Mouse (Mus musculus): ENCODE results near the gene Tbc1d24. TPM values are rescaled to one million over a fixed set of nuclear protein-coding genes. Genes with fewer than 3 reads are reported as not detected.

Tbc1d24 gene
- 0.43 and 1.2 TPM in 2 replicates for polyA plus RNA-seq (2012; ENCODE audit: low replicate concordance)

DNA sequence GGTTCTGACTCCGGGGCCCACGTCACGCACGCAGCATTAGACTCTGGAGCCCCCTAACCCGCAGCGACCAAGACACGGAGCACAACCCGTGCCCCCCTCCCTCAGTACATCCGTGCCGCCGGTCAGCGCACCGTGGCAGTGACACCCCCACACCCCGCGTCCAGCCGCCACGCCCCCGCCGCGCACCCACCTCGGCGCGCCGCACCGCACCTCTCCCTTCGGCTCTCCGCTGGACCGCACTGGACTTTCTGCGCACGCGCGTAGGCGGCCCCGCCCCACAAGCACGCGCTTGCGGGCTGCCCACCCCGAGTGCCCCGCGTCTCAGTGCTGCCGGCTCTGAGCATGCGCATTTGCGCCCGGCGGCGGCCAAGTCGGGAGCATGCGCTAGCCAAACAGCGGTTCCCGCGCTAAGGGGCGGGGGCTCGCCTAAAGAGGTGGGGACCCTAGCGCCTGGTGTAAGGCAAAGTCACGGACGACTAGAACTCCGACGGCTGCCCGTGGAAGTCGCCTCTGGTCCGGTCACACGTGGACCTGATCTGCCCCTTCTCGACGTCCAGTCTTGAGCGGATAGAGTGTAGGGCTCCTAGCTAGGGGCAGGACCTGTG is at the start of gene Tbc1d24:
TSS of gene Tbc1d24 (minus strand) at position 279 of the 605 bp plus-strand sequence.

DNA sequence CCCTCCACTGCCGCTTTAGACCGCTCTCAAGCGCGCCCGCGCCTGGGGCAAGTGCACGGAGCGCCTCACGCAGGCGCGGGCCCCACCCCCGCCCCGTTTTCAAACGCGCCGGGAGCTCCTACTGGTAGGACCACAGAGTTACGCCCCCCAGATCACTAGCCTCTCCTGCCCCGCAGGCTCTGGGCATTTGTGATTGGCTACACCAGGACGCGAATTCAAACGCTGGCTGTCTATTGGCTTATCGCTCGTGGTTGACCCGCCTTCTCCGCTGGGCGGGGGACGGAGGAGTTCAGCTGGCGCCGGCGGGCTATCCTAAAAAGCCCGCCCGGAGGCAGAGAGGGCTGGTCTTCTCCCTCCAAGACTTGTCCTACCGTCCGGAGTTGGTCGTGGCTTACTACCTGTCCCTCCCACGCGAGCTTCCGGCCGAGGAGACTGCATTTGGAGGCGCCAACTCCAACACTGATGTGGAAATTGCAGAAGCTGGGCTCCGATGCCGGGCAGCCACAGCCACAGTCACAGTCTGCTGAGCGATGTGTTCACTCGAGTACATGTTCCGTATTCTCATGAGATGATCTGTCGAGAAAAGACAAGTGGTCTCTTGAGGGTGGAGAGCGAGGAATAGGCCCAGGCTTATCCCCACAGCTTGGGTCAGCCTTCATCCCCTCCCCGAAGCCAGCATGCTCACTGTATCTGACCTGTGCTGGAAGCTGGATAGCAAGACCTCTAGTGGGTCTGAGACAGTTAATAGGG is 46.1 kb upstream of the Tbc1d24 start, which contains the start of gene Ccnf:
TSS of gene Ccnf (minus strand) at position 165 of the 750 bp plus-strand sequence.

DNA sequence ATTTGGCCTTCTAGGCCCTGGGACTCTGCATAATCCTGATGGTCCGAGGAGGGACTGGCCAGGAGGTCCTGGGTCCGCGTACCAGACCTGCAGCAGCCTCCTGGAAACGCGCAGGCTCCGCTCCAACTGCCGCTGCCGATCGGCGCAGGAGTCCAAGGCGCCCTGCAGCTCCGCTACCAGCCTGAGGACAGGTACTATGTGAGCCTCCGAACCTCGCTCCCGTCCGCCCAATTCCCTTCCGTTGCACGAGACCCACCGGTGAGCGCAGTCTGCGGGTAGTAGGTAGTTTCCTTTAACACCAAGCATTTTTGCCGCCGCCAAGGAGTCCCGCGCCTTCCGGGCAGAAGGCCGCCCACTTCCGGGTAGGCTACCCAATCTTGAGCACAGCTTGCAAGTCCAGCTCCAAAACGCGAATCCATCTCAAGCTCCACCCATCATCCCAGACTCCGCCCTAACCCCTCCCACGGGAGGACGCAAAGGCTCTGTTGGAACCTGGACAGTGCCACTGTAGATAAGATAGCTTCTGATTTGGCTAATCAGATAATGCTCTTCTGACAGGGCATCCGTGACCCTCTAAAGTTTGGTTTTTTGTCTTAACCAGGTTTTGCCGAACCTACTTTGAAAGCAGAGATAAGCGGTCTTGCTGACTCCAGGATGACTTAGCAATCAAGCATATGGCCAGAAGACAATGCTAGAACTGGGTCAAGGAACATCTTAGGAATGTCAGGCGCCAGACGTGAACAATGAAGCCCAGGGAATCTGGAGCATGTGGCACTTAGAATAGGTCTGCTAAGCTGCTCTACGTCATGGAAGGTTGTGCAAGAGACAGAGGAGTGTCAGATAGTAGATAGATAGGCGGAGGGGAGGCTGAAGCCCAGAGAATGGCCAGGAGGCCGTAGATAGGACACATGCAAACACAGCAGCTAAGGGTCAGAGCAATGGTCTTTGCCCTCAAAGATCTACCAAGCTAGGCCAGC is 15.4 kb upstream of the Tbc1d24 start, which contains the start of gene Tedc2:
TSS of gene Tedc2 (minus strand) at position 417 of the 977 bp plus-strand sequence.

DNA sequence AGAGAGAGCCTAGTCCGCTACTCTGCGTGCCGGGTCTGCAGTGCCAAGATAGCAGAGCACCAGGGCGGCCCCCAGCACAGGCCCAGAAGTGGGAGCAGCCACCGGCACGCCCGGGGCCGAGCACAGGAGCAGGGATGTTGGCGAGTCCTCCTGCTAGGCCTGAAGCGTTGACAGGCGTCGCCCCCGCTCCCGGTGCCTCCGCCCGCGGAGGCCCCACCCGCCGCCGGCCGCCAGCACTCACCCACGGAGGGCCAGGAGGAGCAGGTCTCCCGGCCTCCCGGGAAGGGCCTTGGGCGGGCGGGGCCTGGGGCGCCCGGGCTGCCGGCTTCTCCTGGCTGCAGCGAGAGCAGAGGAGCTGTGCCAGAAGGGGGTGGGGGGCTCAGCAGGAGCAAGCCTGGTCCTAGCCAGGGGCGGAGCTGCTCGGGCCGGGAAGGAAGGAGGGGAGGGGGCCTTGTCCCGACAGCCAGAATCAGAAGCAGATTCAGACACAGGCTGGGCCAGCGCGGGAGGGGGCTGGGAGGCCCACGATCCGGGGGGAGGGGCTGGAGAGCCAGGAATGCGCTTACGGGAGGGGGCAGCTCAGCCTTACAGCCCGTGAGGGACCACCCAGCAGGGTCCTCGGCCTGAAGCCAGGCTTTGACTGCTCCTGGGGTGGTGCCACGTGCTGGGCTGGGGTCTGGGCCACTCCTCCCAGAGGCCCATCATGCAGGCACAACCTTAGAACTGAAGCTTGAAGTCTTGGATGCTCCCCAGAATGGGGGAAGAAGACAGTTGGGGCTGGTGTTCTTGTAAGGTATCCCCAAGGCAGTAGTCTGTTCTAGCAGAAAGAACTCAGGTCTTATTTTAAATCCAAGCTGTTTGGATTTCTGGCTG is 3.9 kb upstream of the Tbc1d24 start, which contains the start of gene Ntn3:
TSS of gene Ntn3 (minus strand) at position 489 of the 873 bp plus-strand sequence.

DNA sequence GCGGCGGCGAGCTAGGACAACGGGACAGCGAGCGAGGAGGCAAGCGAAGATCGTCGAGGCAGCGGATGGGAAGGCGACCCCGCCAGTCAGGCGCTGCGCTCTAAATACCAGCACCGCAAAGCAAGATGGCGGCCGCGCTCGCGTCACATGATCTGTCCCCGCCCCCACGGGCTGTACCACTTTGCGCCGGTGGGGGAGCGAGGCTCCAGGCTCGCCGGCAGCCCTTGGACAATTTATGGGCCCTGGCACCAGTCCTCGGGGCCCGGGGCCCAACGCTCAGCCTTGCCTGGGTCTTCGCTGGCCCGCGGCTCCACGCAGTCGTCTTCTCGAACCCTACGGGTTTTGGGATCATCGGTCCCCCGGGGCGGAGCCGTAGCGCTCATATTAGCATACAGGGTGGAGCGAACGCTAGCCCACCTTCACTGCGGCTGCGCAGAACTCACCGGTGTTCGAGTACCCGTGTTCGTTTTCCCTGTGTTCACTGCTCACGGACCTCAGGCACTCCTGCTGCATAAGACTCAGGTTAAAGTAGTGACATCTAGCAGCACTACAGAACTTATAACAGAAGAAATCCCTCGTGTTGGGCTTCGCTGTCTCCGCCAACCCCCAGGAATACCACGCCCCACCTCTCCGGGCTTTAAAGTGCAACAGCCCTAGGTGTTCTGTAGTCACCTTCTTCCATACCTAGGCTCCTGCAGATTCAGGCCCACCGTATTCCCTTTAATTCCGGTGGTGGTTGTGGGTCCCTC is 35.9 kb downstream of the Tbc1d24 start, which contains the start of gene Atp6v0c:
TSS of gene Atp6v0c (minus strand) at position 386 of the 749 bp plus-strand sequence.

DNA sequence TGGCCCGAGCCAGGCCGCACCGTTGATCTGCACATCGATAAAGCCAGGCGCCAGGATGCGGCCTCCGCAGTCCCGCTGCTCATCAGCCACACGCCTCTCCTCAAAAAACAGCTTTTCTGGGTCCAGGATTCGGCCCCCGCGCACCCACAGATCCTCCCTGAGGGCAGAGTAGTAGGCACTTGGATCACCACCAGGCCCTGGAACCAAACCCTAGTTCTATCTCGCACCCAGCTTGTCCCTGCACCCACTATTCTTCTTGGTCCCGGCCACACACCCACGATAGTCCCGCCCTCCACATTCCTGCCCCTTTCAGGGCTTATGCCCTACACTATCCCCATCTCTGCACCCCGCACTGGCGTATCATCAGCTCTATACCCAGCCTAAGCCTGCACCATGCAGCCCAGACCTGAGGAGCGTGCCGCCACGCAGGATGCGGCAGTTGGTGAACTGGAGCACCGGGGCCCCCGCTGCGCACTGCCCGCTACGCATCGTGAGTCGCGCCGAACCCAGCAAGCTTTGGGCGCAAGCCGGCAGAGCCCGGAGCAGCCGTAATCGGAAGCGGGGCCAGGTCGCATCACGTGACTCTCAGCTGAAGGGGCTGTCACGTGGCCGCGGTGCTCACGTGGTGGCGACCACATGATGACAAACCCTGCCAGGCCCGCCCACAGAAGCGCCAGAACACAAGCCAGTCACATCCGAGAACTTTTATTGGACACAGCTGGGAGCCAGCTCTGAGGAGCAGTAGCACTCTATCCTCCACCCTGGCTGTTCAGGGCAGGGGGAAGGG is 42.0 kb downstream of the Tbc1d24 start, which contains the start of gene Amdhd2:
TSS of gene Amdhd2 (minus strand) at position 591 of the 787 bp plus-strand sequence.

DNA sequence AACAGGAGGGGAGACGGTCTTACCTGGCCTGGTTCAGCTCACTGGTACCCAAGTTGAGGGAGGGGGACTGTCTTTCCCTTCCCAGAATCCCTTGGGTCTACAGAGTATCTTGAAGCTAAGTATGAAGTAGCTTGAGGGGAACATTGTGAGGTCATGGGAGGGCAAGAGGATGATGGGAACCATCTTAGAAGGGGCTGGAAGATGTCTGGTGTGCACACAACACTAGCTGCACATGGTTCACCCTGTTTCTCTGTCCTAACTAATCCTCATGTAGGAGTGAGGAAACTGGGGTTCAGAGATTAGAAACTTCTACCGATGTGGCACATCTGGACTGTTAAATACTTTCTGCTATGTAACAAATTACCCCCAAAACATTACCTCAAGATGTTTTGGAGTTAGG is 54.5 kb downstream of the Tbc1d24 start, which contains the start of gene Pdpk1:
TSS of gene Pdpk1 (minus strand) at position 101 of the 400 bp plus-strand sequence.

Other genes starting within 250 kb of the Tbc1d24 start
- gene Prss30, start 225.0 kb downstream of the Tbc1d24 start, polyA plus RNA-seq (2012; ENCODE audit: low replicate concordance) = 0.91 and 1.5 TPM in 2 replicates
- 0.17 TPM in 1 of 2 replicates, not detected in the other for gene Prss22, start 207.5 kb downstream of the Tbc1d24 start, polyA plus RNA-seq (2012; ENCODE audit: low replicate concordance)
- gene Prss27, start 167.4 kb downstream of the Tbc1d24 start, polyA plus RNA-seq (2012; ENCODE audit: low replicate concordance) = not detected in 2 replicates
- gene Kctd5, start 132.1 kb downstream of the Tbc1d24 start, polyA plus RNA-seq (2012; ENCODE audit: low replicate concordance) = 10.8 and 27.4 TPM in 2 replicates
- 24.5 and 115 TPM in 2 replicates for gene Pdpk1, start 54.6 kb downstream of the Tbc1d24 start, polyA plus RNA-seq (2012; ENCODE audit: low replicate concordance)
- gene Amdhd2, start 41.8 kb downstream of the Tbc1d24 start, polyA plus RNA-seq (2012; ENCODE audit: low replicate concordance) = 69.6 and 100.0 TPM in 2 replicates
- gene Atp6v0c, start 35.9 kb downstream of the Tbc1d24 start, polyA plus RNA-seq (2012; ENCODE audit: low replicate concordance) = 50.6 and 331 TPM in 2 replicates
- gene Ntn3, start 4.0 kb upstream of the Tbc1d24 start, polyA plus RNA-seq (2012; ENCODE audit: low replicate concordance) = 0.16 TPM in 1 of 2 replicates, not detected in the other
- 10.9 and 11.9 TPM in 2 replicates for gene Tedc2, start 15.3 kb upstream of the Tbc1d24 start, polyA plus RNA-seq (2012; ENCODE audit: low replicate concordance)
- gene Ccnf, start 45.9 kb upstream of the Tbc1d24 start, polyA plus RNA-seq (2012; ENCODE audit: low replicate concordance) = 7.7 and 18.3 TPM in 2 replicates
- gene Abca17, start 145.5 kb upstream of the Tbc1d24 start, polyA plus RNA-seq (2012; ENCODE audit: low replicate concordance) = not detected in 2 replicates
- gene Abca3, start 146.4 kb upstream of the Tbc1d24 start, polyA plus RNA-seq (2012; ENCODE audit: low replicate concordance) = 21.5 and 52.7 TPM in 2 replicates
- gene Rnps1, start 209.0 kb upstream of the Tbc1d24 start, polyA plus RNA-seq (2012; ENCODE audit: low replicate concordance) = 102 and 132 TPM in 2 replicates
- gene Eci1, start 221.1 kb upstream of the Tbc1d24 start, polyA plus RNA-seq (2012; ENCODE audit: low replicate concordance) = 29.8 and 42.0 TPM in 2 replicates
- gene Dnase1l2, start 237.5 kb upstream of the Tbc1d24 start, polyA plus RNA-seq (2012; ENCODE audit: low replicate concordance) = 0.31 and 0.68 TPM in 2 replicates

Measured in hematopoietic multipotent progenitor cell, adult 10-12 weeks (in vitro differentiated cells).